Mouse (Mus musculus): Measurements from ENCODE around the gene Btn1a1.

DNA sequence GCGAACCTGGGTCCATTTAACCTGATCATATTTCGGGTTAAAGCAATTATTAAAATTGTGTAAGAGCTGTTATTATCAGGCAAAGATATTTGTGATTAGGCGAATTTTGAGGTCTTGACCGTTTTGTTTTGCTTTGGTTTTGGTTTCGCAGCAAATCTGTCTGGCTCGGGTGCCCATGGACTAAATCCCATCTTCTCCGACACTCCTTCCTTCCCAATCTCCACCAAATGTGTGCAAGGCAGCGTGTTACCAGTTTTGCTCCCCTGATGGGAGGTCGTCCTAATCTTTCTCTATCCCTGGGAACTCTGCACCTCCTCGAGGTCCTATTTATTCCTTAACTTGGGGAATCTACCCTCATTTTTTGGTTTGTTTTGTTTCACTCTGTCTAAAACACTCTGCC lies 20.5 kb downstream of the Btn1a1 start:
- TF ChIP-seq CTCF (IDR thresholded peaks at IDR 0.05; ENCODE audit: insufficient read depth, low read depth, low read length) (no peak), POLR2A (IDR thresholded peaks at IDR 0.05; ENCODE audit: insufficient read depth, low read depth, low read length) (no peak)

Measured in olfactory bulb, adult 2 months (tissue).